Mouse (Mus musculus) Muller cell, postnatal 12 days (primary cell): ENCODE results near the gene Capg.

ENCODE experiments used
- DNase-seq: peaks from one replicate; pipeline ENCODE4 v3.0.0-alpha.2; 2015; ENCODE audit errors: inconsistent ontology term

The Capg gene

GRCm38 (mm10) chr6:72544283-72544987 lies at the start of gene Capg:
Capg (plus strand) TSS chr6:72544391.
- peak; percentile 79 for DNase-seq

GRCm38 (mm10) chr6:72498950-72499349 lies 45.2 kb upstream of the Capg start:
- DNase-seq, result no peak

- DNase-seq, result no peak
Measured at GRCm38 (mm10) chr6:72503309-72503708, 40.9 kb upstream of the Capg start.

- DNase-seq, result no peak
Measured at GRCm38 (mm10) chr6:72503939-72504338, 40.3 kb upstream of the Capg start.

- DNase-seq, result no peak
Measured at GRCm38 (mm10) chr6:72506104-72506503, 38.1 kb upstream of the Capg start.

- DNase-seq, result no peak
Measured at GRCm38 (mm10) chr6:72508596-72508995, 35.6 kb upstream of the Capg start.

GRCm38 (mm10) chr6:72509872-72510435 lies 34.2 kb upstream of the Capg start:
- DNase-seq, result no peak

GRCm38 (mm10) chr6:72510686-72511421 lies 33.3 kb upstream of the Capg start:
- DNase-seq, result peak; percentile 51

GRCm38 (mm10) chr6:72512386-72513070 lies 31.7 kb upstream of the Capg start:
- DNase-seq, result peak; percentile 95

GRCm38 (mm10) chr6:72513071-72513440 lies 31.1 kb upstream of the Capg start:
- DNase-seq, result no peak

- DNase-seq, result no peak
Measured at GRCm38 (mm10) chr6:72515644-72516043, 28.5 kb upstream of the Capg start.

GRCm38 (mm10) chr6:72518842-72519241 lies 25.3 kb upstream of the Capg start:
- no peak for DNase-seq

GRCm38 (mm10) chr6:72519303-72519702 lies 24.9 kb upstream of the Capg start:
- DNase-seq, result no peak

- DNase-seq, result peak; percentile 33
Measured at GRCm38 (mm10) chr6:72519892-72520663, 24.1 kb upstream of the Capg start.

GRCm38 (mm10) chr6:72520904-72521303 lies 23.3 kb upstream of the Capg start:
- DNase-seq, result no peak

GRCm38 (mm10) chr6:72521607-72522006 lies 22.6 kb upstream of the Capg start, which contains the start of gene Sh2d6:
Sh2d6 (minus strand) TSS chr6:72521707.
- DNase-seq, result no peak

GRCm38 (mm10) chr6:72522288-72522687 lies 21.9 kb upstream of the Capg start:
- DNase-seq, result no peak

GRCm38 (mm10) chr6:72523222-72523621 lies 21.0 kb upstream of the Capg start:
- no peak for DNase-seq

GRCm38 (mm10) chr6:72524160-72524559 lies 20.0 kb upstream of the Capg start:
- DNase-seq, result no peak

- no peak for DNase-seq
Measured at GRCm38 (mm10) chr6:72527070-72527469, 17.1 kb upstream of the Capg start.

- peak; percentile 57 for DNase-seq
Measured at GRCm38 (mm10) chr6:72528410-72529151, 15.6 kb upstream of the Capg start.
